Mouse (Mus musculus) lung, postnatal 10 days (tissue): ENCODE measurements around the gene Hoxb4.

Source experiments
- DNase-seq: peaks from one replicate; pipeline ENCODE4 v3.0.0; 2021

Gene Hoxb4

GRCm38 (mm10) chr11:96317608-96318367, at the start of gene Hoxb4:
Hoxb4 (plus strand) TSS chr11:96318267.
- DNase-seq = no peak

- peak; percentile 37 for DNase-seq
Observed at GRCm38 (mm10) chr11:96269869-96270268, 48.2 kb upstream of the Hoxb4 start.

- DNase-seq = no peak
Observed at GRCm38 (mm10) chr11:96270996-96271540, 47.0 kb upstream of the Hoxb4 start, which contains the start of gene Hoxb9. Hoxb9 (plus strand) TSS chr11:96271457.

GRCm38 (mm10) chr11:96271541-96272011, 46.5 kb upstream of the Hoxb4 start:
- DNase-seq = no peak

GRCm38 (mm10) chr11:96272024-96272921, 45.8 kb upstream of the Hoxb4 start:
- DNase-seq = no peak

GRCm38 (mm10) chr11:96274428-96274827, 43.6 kb upstream of the Hoxb4 start:
- DNase-seq = no peak

GRCm38 (mm10) chr11:96275896-96276295, 42.2 kb upstream of the Hoxb4 start:
- no peak for DNase-seq

- DNase-seq = no peak
Observed at GRCm38 (mm10) chr11:96277151-96278044, 40.7 kb upstream of the Hoxb4 start.

GRCm38 (mm10) chr11:96278324-96278723, 39.7 kb upstream of the Hoxb4 start:
- DNase-seq = no peak

GRCm38 (mm10) chr11:96278773-96279172, 39.3 kb upstream of the Hoxb4 start:
- peak; percentile 89 for DNase-seq

- DNase-seq = no peak
Observed at GRCm38 (mm10) chr11:96279421-96280233, 38.4 kb upstream of the Hoxb4 start.

- DNase-seq = no peak
Observed at GRCm38 (mm10) chr11:96280399-96281378, 37.4 kb upstream of the Hoxb4 start.

- DNase-seq = no peak
Observed at GRCm38 (mm10) chr11:96281396-96281795, 36.7 kb upstream of the Hoxb4 start.

GRCm38 (mm10) chr11:96281855-96282570, 36.1 kb upstream of the Hoxb4 start, which contains the start of gene Hoxb8:
Hoxb8 (plus strand) TSS chr11:96281905.
- no peak for DNase-seq

GRCm38 (mm10) chr11:96282795-96283430, 35.2 kb upstream of the Hoxb4 start:
- no peak for DNase-seq

- DNase-seq = peak; percentile 78
Observed at GRCm38 (mm10) chr11:96284041-96284749, 33.9 kb upstream of the Hoxb4 start.

GRCm38 (mm10) chr11:96284774-96285734, 33.0 kb upstream of the Hoxb4 start:
- DNase-seq = peak; percentile 43
